Mouse (Mus musculus): ENCODE results near the gene Smad6.

GRCm38 (mm10) chr9:63960829-63961185, 61.1 kb downstream of the Smad6 start:
- TF ChIP-seq CTCF (IDR thresholded peaks at IDR 0.05; ENCODE audit: borderline replicate concordance, control insufficient read depth, extremely low read depth, insufficient read depth, low read length, poor library complexity) (no peak), POLR2A (IDR thresholded peaks at IDR 0.05; ENCODE audit: control insufficient read depth, extremely low read depth, insufficient read depth, low read length, poor library complexity) (no peak)
